8 mouse cellular contexts compared by ENCODE assay signal in genomic region chr15:80134450-80134847, GRCm38 (mm10). TPM values are rescaled to one million over a fixed set of nuclear protein-coding genes. Genes with fewer than 3 reads are reported as not detected.
A peak's percentile ranks its signal among the peaks of the same experiment; 100 is the strongest.
DNase-seq lines count a peak whose midpoint lies in the region; ATAC-seq and TF ChIP-seq lines count a peak whose summit lies in the region.

No protein-coding gene starts in this region.

- 11% methylated on average over 9 of the region's 9 CpGs for WGBS in heart, postnatal 0 days
- 49% methylated on average over 9 of the region's 9 CpGs for WGBS in stomach, embryonic 15.5 days

- H3K27me3 ChIP-seq in heart, postnatal 0 days (ENCODE audit: control insufficient read depth, insufficient read depth, low read length): no peaks in the 10 kb centered on the region
- no peaks in the 10 kb centered on the region for H3K27me3 ChIP-seq in stomach, embryonic 15.5 days (replicated peaks)

- intact Hi-C loops in left cerebral cortex, postnatal 14 days (cut with DNase I): loop anchor here (5.0 kb wide), 1 partner anchor 42 kb away; the partner anchor contains the start of genes Rpl3 and Syngr1

- DNase-seq in ES-E14 (ENCODE audit: low read depth, low spot score): no peak
- DNase-seq in adrenal gland, postnatal 36 days: peak; percentile 51 to 67
- DNase-seq in heart, postnatal 0 days (ENCODE audit: low spot score): peak; percentile 59
- peak; percentile 26 for DNase-seq in liver
- no peak for DNase-seq in left cerebral cortex, postnatal 14 days (ENCODE audit: low spot score in 2 of 2)
- no peak for DNase-seq in layer of hippocampus, adult 9-10 months (ENCODE audit: low spot score)
- DNase-seq in thymus, postnatal 14 days: no peak

- H3K9me3 ChIP-seq in ES-E14 (ENCODE audit: control insufficient read depth, insufficient read depth, low read depth, low read length): no peaks in the 10 kb centered on the region
- no peaks in the 10 kb centered on the region for H3K9me3 ChIP-seq in heart, postnatal 0 days (replicated peaks; ENCODE audit: control insufficient read depth, low read length)
- H3K9me3 ChIP-seq in stomach, embryonic 15.5 days: no peaks in the 10 kb centered on the region

- 0 out of 2 replicates have a peak, but pooled peaks have one; percentile 6 for ATAC-seq in heart, postnatal 0 days (ENCODE audit: insufficient read depth, low read depth)
- no peak for ATAC-seq in stomach, embryonic 15.5 days (ENCODE audit: insufficient read depth, low FRiP score, low read depth)

- no peak for TF ChIP-seq CTCF in heart, postnatal 0 days (IDR thresholded peaks at IDR 0.05; ENCODE audit: low read depth)

- H3K4me3 ChIP-seq in ES-E14 (ENCODE audit: insufficient read depth in 1 of 2, low read depth in 1 of 2, low read length in 2 of 2, poor library complexity in 1 of 2, severe bottlenecking in 1 of 2): peak overlapping the region; percentile 79 to 92
- H3K4me3 ChIP-seq in heart, postnatal 0 days (ENCODE audit: low read depth, low read length): peak overlapping the region; percentile 73
- H3K4me3 ChIP-seq in stomach, embryonic 15.5 days (replicated peaks): peak overlapping the region; percentile 63

- peak overlapping the region; percentile 70 for H3K4me2 ChIP-seq in heart, postnatal 0 days (ENCODE audit: low read depth, low read length)
- H3K4me2 ChIP-seq in stomach, embryonic 15.5 days: peak overlapping the region; percentile 78

- TF ChIP-seq EP300 in heart, postnatal 0 days (IDR thresholded peaks at IDR 0.05; ENCODE audit: low read depth): no peak

- peak overlapping the region; percentile 92; the same call in 1 of the 2 replicates for H3K27ac ChIP-seq in ES-E14 (ENCODE audit: insufficient read depth, low read depth, low read length, poor library complexity, severe bottlenecking)
- peak overlapping the region; percentile 99 for H3K27ac ChIP-seq in heart, postnatal 0 days (ENCODE audit: low read depth)
- H3K27ac ChIP-seq in stomach, embryonic 15.5 days: peak overlapping the region; percentile 99

- H3K9ac ChIP-seq in ES-E14 (ENCODE audit: insufficient read depth, low read depth, low read length, poor library complexity, severe bottlenecking): peak overlapping the region; percentile 94
- H3K9ac ChIP-seq in heart, postnatal 0 days (replicated peaks; ENCODE audit: low read depth, low read length): peak overlapping the region; percentile 81
- peak overlapping the region; percentile 65; the same call in 1 of the 2 replicates for H3K9ac ChIP-seq in stomach, embryonic 15.5 days

- H3K4me1 ChIP-seq in ES-E14 (ENCODE audit: control insufficient read depth in 2 of 2, insufficient read depth in 2 of 2, low read length in 2 of 2, poor library complexity in 1 of 2): peaks cover 1 to 14% of the 10 kb centered on the region in 2 experiments; a peak in 3 of 4 replicates
- peaks cover 36% of the 10 kb centered on the region for H3K4me1 ChIP-seq in heart, postnatal 0 days (ENCODE audit: control insufficient read depth, insufficient read depth)
- H3K4me1 ChIP-seq in stomach, embryonic 15.5 days: peaks cover 43% of the 10 kb centered on the region

- peaks cover 7% of the 10 kb centered on the region; the same call in 1 of the 2 replicates for H3K36me3 ChIP-seq in ES-E14 (ENCODE audit: control insufficient read depth, insufficient read depth, low read length, poor library complexity, severe bottlenecking)
- no peaks in the 10 kb centered on the region for H3K36me3 ChIP-seq in heart, postnatal 0 days (replicated peaks; ENCODE audit: control insufficient read depth, insufficient read depth, low read length)
- 0 out of 2 replicates have a peak, but pooled peaks cover 5% of the 10 kb centered on the region for H3K36me3 ChIP-seq in stomach, embryonic 15.5 days

- in situ Hi-C loops in ES-E14 (cut with MboI; ENCODE audit: low sequenced_read_pairs in 2 of 2, unreplicated experiment in 2 of 2): no loop called here

TF ChIP-seq in ES-E14, 5 proteins besides CTCF, POLR2A, EP300 and RAD21:
- TF ChIP-seq ZC3H11A (IDR thresholded peaks at IDR 0.05; ENCODE audit: borderline replicate concordance, low read depth, low read length): no peak
- no peak for TF ChIP-seq CHD2 (IDR thresholded peaks at IDR 0.05; ENCODE audit: low read depth, low read length)
- no peak for TF ChIP-seq ZNF384 (IDR thresholded peaks at IDR 0.05; ENCODE audit: low read depth, low read length)
- TF ChIP-seq MAFK (IDR thresholded peaks at IDR 0.05; ENCODE audit: insufficient read depth, low read depth, low read length): no peak
- no peak for TF ChIP-seq HCFC1 (IDR thresholded peaks at IDR 0.05; ENCODE audit: borderline replicate concordance, insufficient read depth, low read length)

RNA-seq across cellular contexts. Expression of gene Tab1, which starts 1.5 kb away (rescaled TPM):
- 16.6 and 24.3 TPM in 2 replicates for total RNA-seq in ES-E14 (2012; rRNA removed)
- total RNA-seq in adrenal gland, postnatal 36 days (2021): 10 to 100 TPM; 11.9 to 18.3 TPM
- 37.3 and 41.2 TPM in 2 replicates for total RNA-seq in heart, postnatal 0 days (2014; rRNA removed; ENCODE audit: low replicate concordance)
- 25.0 and 29.1 TPM in 2 replicates for polyA plus RNA-seq in heart, postnatal 0 days (2015; fragmentation: Nextera tagmentation; extraction: Ambion mirVana)
- 29.5 and 33.2 TPM in 2 replicates for polyA plus RNA-seq in stomach, embryonic 15.5 days (2015; fragmentation: Nextera tagmentation; extraction: Ambion mirVana)
- total RNA-seq in left cerebral cortex, postnatal 14 days (2021): 10 to 100 TPM; 26.2 to 27.8 TPM

RNA-seq across cellular contexts. Expression of gene Mgat3, which starts 39.1 kb away (rescaled TPM):
- total RNA-seq in ES-E14 (2012; rRNA removed): 7.9 and 8.5 TPM in 2 replicates
- total RNA-seq in adrenal gland, postnatal 36 days (2021): 10 to 100 TPM in 1 of 2 experiments, 1 to 10 TPM in 1; 7.0 to 10.3 TPM
- 0.89 and 1.9 TPM in 2 replicates for total RNA-seq in heart, postnatal 0 days (2014; rRNA removed; ENCODE audit: low replicate concordance)
- polyA plus RNA-seq in heart, postnatal 0 days (2015; fragmentation: Nextera tagmentation; extraction: Ambion mirVana): 0.23 and 0.47 TPM in 2 replicates
- 9.6 and 10.6 TPM in 2 replicates for polyA plus RNA-seq in stomach, embryonic 15.5 days (2015; fragmentation: Nextera tagmentation; extraction: Ambion mirVana)
- total RNA-seq in left cerebral cortex, postnatal 14 days (2021): 100 to 1,000 TPM; 109 to 110 TPM

RNA-seq across cellular contexts. Expression of gene Rpl3, which starts 42.8 kb away (rescaled TPM):
- 1,661 and 1,803 TPM in 2 replicates for total RNA-seq in ES-E14 (2012; rRNA removed)
- 100 to 1,000 TPM; 602 to 611 TPM for total RNA-seq in adrenal gland, postnatal 36 days (2021)
- total RNA-seq in heart, postnatal 0 days (2014; rRNA removed; ENCODE audit: low replicate concordance): 763 and 766 TPM in 2 replicates
- 480 and 487 TPM in 2 replicates for polyA plus RNA-seq in heart, postnatal 0 days (2015; fragmentation: Nextera tagmentation; extraction: Ambion mirVana)
- polyA plus RNA-seq in stomach, embryonic 15.5 days (2015; fragmentation: Nextera tagmentation; extraction: Ambion mirVana): 883 and 1,069 TPM in 2 replicates
- 100 to 1,000 TPM; 449 to 461 TPM for total RNA-seq in left cerebral cortex, postnatal 14 days (2021)

RNA-seq across cellular contexts. Expression of gene Syngr1, which starts 43.3 kb away (rescaled TPM):
- total RNA-seq in ES-E14 (2012; rRNA removed): 78.8 and 105 TPM in 2 replicates
- 10 to 100 TPM; 28.0 to 31.5 TPM for total RNA-seq in adrenal gland, postnatal 36 days (2021)
- 104 and 144 TPM in 2 replicates for total RNA-seq in heart, postnatal 0 days (2014; rRNA removed; ENCODE audit: low replicate concordance)
- polyA plus RNA-seq in heart, postnatal 0 days (2015; fragmentation: Nextera tagmentation; extraction: Ambion mirVana): 140 and 150 TPM in 2 replicates
- polyA plus RNA-seq in stomach, embryonic 15.5 days (2015; fragmentation: Nextera tagmentation; extraction: Ambion mirVana): 32.8 and 34.7 TPM in 2 replicates
- 100 to 1,000 TPM; 534 to 540 TPM for total RNA-seq in left cerebral cortex, postnatal 14 days (2021)

Comparison
In these comparisons a context has a peak if more than half of its experiments do, and no peak if none do; other contexts are left out.
1. DNase-seq: peak in adrenal gland, postnatal 36 days (2 of 2), heart, postnatal 0 days (single experiment) and liver (single experiment); none in ES-E14 (single experiment), left cerebral cortex, postnatal 14 days (0 of 2), layer of hippocampus, adult 9-10 months (single experiment) and thymus, postnatal 14 days (single experiment).
2. RNA of gene Mgat3, which starts 39.1 kb away (total RNA-seq): 109 to 110 TPM in left cerebral cortex, postnatal 14 days; 7.0 to 10.3 TPM in adrenal gland, postnatal 36 days, 7.9 to 8.5 TPM in ES-E14 and 0.89 to 1.9 TPM in heart, postnatal 0 days; every median in the first group is over 4 times any median in the second.
3. Peak in every context shown above with its lines, with median percentiles within 50 percentile points of each other: H3K27ac ChIP-seq, H3K4me3 ChIP-seq and H3K9ac ChIP-seq.